Mouse (Mus musculus) heart, embryonic 13.5 days (tissue): ENCODE measurements at regions not wholly inside any gene's neighbourhood (a gene's known extent, or its start where the extent isn't known, plus 50 kb on each side); places are given as distances from the start of the nearest gene placed in this dataset.

ENCODE experiments used
- ATAC-seq: fragments of 200-750 bp; cut with Nextera tagmentation; 2 replicates; pipeline ENCODE4 v1.8.0; 2017; ENCODE audit warnings: moderate TSS enrichment; ENCODE audit not compliant: insufficient number of reproducible peaks, low FRiP score, low TSS enrichment; ENCODE audit errors: extremely low read depth
- H3K27ac ChIP-seq: fragments of 300-500 bp; sonication (generic); replicated peaks from 2 replicates; pipeline ENCODE4 v1.5.1; 2015; ENCODE audit warnings: moderate library complexity, mild to moderate bottlenecking, inconsistent platforms
- H3K27me3 ChIP-seq: fragments of 300-500 bp; sonication (generic); replicated peaks from 2 replicates; pipeline ENCODE4 v1.6.1; 2015; ENCODE audit warnings: mild to moderate bottlenecking, inconsistent platforms
- H3K36me3 ChIP-seq: fragments of 300-500 bp; sonication (generic); 2 replicates; pipeline ENCODE4 v1.6.1; 2015; ENCODE audit warnings: mild to moderate bottlenecking, inconsistent platforms
- H3K4me1 ChIP-seq: fragments of 300-500 bp; sonication (generic); 2 replicates; pipeline ENCODE4 v1.6.1; 2015; ENCODE audit warnings: inconsistent platforms
- H3K4me2 ChIP-seq: fragments of 300-500 bp; sonication (generic); 2 replicates; pipeline ENCODE4 v1.6.1; 2015; ENCODE audit warnings: inconsistent platforms, mild to moderate bottlenecking, moderate library complexity
- H3K4me3 ChIP-seq: fragments of 300-500 bp; sonication (generic); 2 replicates; pipeline ENCODE4 v1.5.1; 2015; ENCODE audit warnings: moderate library complexity, mild to moderate bottlenecking, inconsistent platforms
- H3K9ac ChIP-seq: fragments of 300-500 bp; sonication (generic); 2 replicates; pipeline ENCODE4 v1.6.1; 2015; ENCODE audit warnings: inconsistent platforms, mild to moderate bottlenecking, moderate library complexity
- H3K9me3 ChIP-seq: fragments of 300-500 bp; sonication (generic); 2 replicates; pipeline ENCODE4 v1.6.1; 2016; ENCODE audit warnings: inconsistent platforms
- WGBS: fragments of 180-500 bp; shearing (Covaris S2); methylation state at CpG from one replicate; pipeline ENCODE4 v1.1.7; 2015; ENCODE audit warnings: mixed read lengths; 5-methylcytosine and 5-hydroxymethylcytosine counted together

DNA sequence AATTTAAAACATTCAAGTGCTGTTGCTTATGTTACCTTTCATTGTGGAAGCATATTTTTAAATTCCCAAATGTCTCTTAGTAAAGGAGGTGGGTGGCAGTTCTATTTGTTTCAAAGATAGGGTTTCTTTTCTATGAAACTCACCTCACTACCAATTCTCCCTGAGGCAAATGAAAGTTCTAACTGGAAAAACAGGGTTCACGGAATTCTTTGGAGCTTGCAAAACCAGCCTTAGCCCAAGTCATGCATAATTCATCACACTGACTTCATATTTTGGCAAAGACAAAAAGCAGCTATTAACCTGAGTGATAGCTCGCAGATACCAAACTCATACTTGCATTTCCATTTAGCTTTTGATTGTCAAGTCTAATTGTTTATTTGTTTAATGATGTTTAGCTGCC lies 73.8 kb downstream of the Dio2 start:
- 66% methylated on average over 2 of the region's 2 CpGs for WGBS
- Histone ChIP-seq H3K4me1 (no peaks in the 10 kb centered on the region), H3K4me2 (no peak overlapping the region), H3K9me3 (no peaks in the 10 kb centered on the region), H3K4me3 (no peak overlapping the region), H3K36me3 (no peaks in the 10 kb centered on the region), H3K9ac (no peak overlapping the region), H3K27me3 (no peaks in the 10 kb centered on the region), H3K27ac (no peak overlapping the region)
- ATAC-seq, result no peak

DNA sequence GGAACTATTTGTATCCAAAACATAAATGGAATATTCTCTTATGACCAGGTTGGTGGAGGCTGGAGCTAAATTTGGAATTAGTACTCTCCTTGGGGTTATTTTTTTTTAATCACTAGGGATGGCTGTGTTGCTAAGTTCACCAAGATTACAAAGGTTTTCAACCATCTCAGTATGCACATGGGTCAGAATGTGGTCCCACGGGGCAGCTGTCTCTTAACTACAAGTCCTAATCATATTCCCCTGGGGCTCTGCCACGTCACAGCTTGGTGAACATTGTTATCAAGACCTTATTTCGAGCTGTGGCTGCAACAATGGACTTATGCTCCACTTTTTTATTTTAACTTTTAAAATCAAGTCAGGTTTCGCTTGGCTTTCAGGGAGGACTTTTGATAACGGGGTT lies 92.8 kb downstream of the Dio2 start:
- Histone ChIP-seq H3K4me3 (no peak overlapping the region), H3K4me2 (no peak overlapping the region), H3K9me3 (no peaks in the 10 kb centered on the region), H3K36me3 (no peaks in the 10 kb centered on the region), H3K9ac (no peak overlapping the region), H3K27me3 (no peaks in the 10 kb centered on the region), H3K27ac (no peak overlapping the region), H3K4me1 (peaks cover 10% of the 10 kb centered on the region; the same call in 1 of the 2 replicates)
- no peak for ATAC-seq
- WGBS, result 53% methylated on average over 5 of the region's 5 CpGs

DNA sequence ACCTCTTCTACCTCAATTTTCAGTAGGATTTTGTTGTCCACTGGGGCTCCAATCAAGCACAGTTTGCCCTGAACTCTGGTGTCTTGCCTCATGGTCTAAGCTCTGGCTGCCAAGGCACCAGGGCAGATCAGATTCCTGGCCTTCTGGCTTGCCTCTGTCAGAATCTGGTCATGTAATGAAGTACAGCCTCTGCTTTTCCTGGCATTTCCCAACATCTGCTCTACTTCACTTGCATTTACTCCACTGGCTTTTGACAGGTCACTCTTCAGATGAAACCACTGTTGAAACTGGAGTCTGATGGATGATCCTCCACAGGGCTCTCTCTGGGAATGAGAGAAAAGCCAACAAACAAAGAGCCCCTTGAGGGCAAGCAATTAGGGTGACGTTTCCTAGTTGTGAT lies 94.3 kb downstream of the Dio2 start:
- peaks cover 10% of the 10 kb centered on the region; the same call in 1 of the 2 replicates for H3K4me1 ChIP-seq
- H3K4me3 ChIP-seq, result no peak overlapping the region
- 24% methylated on average over 1 of the region's 1 CpGs for WGBS
- no peak for ATAC-seq
- no peak overlapping the region for H3K9ac ChIP-seq
- no peaks in the 10 kb centered on the region for H3K36me3 ChIP-seq
- no peaks in the 10 kb centered on the region for H3K9me3 ChIP-seq
- no peaks in the 10 kb centered on the region for H3K27me3 ChIP-seq
- H3K27ac ChIP-seq, result no peak overlapping the region
- H3K4me2 ChIP-seq, result no peak overlapping the region

DNA sequence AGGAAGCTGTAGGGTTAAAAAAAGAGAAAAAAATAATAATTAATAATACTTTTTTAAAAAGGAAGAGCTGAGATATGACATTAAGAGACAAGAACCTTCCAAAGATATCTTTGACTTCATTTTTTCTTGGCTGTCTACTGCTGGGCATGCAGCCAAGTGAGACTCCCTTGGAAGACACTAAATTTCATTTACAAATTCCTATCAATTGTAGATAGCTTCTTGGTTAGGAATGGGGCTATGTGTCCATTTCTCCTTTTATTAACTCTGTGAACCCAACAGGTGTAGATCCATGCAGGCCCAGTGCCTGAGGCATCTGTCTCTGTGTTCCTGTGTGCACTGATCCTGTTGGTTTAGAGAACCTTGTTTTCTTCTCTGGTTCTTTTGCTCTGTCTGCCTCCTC lies 113.4 kb downstream of the Dio2 start:
- Histone ChIP-seq H3K4me1 (no peaks in the 10 kb centered on the region), H3K9me3 (no peaks in the 10 kb centered on the region)
- no peak for ATAC-seq

DNA sequence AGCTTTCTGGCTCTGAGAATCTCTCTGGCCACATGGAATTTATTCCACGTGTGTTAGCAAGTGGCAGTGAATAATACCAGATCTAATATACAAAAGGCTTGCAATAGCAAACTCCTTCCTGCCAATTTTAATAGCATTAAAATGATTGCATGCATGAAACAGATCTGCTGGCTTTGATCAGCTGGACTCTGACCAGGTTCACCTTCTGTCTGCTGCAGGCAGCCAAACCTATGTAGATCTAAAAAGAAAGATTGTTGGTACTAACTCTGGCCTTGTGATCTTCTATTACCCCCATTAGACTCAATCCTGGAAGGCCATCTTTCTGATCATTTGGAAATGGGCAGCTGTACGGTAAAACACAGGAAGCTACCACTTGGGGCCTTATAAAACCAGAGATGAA lies 114.8 kb downstream of the Dio2 start:
- WGBS, result 69% methylated on average over 2 of the region's 2 CpGs
- ATAC-seq, result no peak

More for the DNA sequence above, 113.4 kb downstream of the Dio2 start:
- H3K36me3 ChIP-seq, result no peaks in the 10 kb centered on the region
- H3K9ac ChIP-seq, result no peak overlapping the region
- no peaks in the 10 kb centered on the region for H3K27me3 ChIP-seq
- no peak overlapping the region for H3K27ac ChIP-seq
- H3K4me2 ChIP-seq, result no peak overlapping the region
- H3K4me3 ChIP-seq, result no peak overlapping the region

DNA sequence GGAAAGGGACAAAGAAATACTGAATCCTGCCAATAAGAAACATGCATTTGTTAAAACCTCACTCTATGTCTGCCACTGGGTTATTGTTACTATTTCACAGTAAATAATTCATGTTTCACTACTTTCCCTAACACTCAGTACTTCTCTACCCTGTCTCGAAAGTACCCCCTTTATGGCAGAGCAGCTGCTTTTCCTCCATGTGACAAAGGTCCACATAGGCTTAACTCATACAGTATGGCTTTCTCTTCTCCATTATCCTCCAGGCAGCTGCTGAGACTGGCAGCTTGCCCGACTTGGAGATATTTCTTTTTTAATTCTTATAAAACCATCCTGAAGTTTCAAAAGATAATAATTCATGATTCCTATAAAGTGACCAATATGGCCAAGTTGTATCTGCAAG lies 129.4 kb downstream of the Dio2 start:
- Histone ChIP-seq H3K4me2 (no peak overlapping the region), H3K27me3 (no peaks in the 10 kb centered on the region), H3K27ac (no peak overlapping the region), H3K9ac (no peak overlapping the region), H3K4me3 (no peak overlapping the region), H3K9me3 (no peaks in the 10 kb centered on the region), H3K36me3 (no peaks in the 10 kb centered on the region), H3K4me1 (no peaks in the 10 kb centered on the region)
- 66% methylated on average over 2 of the region's 2 CpGs for WGBS
- ATAC-seq, result no peak

More for the DNA sequence above, 114.8 kb downstream of the Dio2 start:
- Histone ChIP-seq H3K27me3 (no peaks in the 10 kb centered on the region), H3K4me3 (no peak overlapping the region), H3K9me3 (no peaks in the 10 kb centered on the region), H3K4me1 (no peaks in the 10 kb centered on the region), H3K4me2 (no peak overlapping the region), H3K27ac (no peak overlapping the region), H3K36me3 (no peaks in the 10 kb centered on the region), H3K9ac (no peak overlapping the region)

DNA sequence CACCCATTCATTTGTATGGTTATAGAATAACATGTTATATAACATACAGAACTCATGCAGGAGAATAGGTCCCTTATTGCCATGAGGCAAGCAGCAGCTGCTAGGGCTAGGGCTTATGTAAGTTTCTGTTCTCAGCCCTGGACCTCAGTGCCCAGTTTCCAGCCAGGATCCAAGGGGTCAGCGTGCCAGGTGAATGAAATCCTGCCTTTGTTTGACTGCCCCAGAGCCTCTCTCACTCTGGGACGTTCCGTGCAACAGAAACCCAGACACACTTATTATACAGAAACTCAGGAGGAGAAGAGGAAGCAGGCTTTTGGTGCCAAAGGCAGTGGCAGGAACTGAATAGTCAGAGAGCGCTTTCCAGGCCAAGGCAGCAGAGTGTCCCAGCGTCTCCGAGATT lies 130.3 kb downstream of the Dio2 start:
- Histone ChIP-seq H3K4me2 (no peak overlapping the region), H3K36me3 (no peaks in the 10 kb centered on the region), H3K4me1 (no peaks in the 10 kb centered on the region), H3K27ac (no peak overlapping the region), H3K4me3 (no peak overlapping the region), H3K27me3 (no peaks in the 10 kb centered on the region), H3K9me3 (no peaks in the 10 kb centered on the region), H3K9ac (no peak overlapping the region)
- ATAC-seq, result no peak
- WGBS, result 69% methylated on average over 6 of the region's 6 CpGs

DNA sequence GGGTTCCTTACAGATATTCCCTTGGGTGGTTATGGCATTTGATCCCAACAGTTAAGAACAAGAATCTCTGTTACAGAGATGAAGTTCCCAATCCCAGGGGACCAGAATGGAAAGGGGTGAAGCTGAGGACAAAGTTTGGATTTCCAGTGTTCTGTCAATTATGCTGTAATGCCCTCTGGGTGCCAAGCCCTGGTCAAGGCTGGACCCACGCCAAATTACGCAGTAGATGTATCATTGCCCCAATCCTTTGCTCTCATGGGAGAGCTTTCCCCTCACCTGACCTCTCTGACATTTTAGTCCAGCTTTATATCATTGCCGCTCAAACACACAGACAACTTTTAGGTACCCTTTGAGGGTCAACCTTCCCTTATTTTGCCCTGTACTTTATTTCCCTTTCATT lies 158.2 kb downstream of the Dio2 start:
- Histone ChIP-seq H3K27me3 (no peaks in the 10 kb centered on the region), H3K36me3 (no peaks in the 10 kb centered on the region), H3K4me1 (no peaks in the 10 kb centered on the region), H3K9me3 (no peaks in the 10 kb centered on the region), H3K4me2 (no peak overlapping the region), H3K4me3 (no peak overlapping the region), H3K27ac (no peak overlapping the region), H3K9ac (no peak overlapping the region)
- 85% methylated on average over 3 of the region's 3 CpGs for WGBS
- ATAC-seq, result no peak

DNA sequence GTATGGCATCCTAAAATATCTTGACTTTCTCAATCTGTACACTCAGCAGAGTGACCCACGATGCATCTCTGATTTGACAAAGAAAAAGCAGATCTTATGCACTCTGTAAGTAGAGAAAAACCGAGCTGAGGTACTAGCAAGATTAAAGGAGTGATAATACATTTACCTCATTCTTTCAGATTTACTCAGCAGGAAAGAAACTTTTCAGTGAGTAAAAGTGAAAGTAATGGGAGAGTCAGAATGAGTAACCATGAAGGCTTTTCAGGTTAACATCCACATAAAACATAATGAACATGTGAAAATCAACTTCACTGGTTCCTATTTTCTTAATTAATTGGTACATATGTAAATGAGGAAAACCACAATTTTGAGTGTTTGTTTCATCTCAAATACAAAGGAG lies 162.1 kb downstream of the Dio2 start:
- Histone ChIP-seq H3K4me3 (no peak overlapping the region), H3K9ac (no peak overlapping the region), H3K36me3 (no peaks in the 10 kb centered on the region), H3K9me3 (no peaks in the 10 kb centered on the region), H3K4me1 (no peaks in the 10 kb centered on the region), H3K27me3 (no peaks in the 10 kb centered on the region), H3K4me2 (no peak overlapping the region), H3K27ac (no peak overlapping the region)
- 42% methylated on average over 2 of the region's 2 CpGs for WGBS
- no peak for ATAC-seq

DNA sequence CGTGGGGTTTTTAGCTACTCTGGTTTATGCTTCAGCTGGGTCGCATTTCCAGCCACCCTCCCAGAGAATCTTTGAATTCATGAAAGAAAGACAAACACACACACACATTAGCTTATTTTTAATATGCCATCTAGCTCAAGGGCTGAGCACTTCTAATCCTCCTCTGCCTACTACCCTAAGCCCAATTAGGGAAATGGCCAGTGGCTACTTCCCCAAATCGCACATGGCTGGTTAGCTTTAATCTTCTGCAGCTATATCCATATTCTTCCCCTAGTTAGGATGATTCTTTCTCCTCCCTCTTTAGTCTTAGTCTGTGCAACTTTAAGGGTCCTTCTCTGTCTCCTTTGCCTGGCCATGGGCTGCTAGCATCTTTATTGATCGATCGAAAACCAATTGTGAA lies 166.3 kb downstream of the Dio2 start:
- WGBS, result 79% methylated on average over 5 of the region's 5 CpGs

DNA sequence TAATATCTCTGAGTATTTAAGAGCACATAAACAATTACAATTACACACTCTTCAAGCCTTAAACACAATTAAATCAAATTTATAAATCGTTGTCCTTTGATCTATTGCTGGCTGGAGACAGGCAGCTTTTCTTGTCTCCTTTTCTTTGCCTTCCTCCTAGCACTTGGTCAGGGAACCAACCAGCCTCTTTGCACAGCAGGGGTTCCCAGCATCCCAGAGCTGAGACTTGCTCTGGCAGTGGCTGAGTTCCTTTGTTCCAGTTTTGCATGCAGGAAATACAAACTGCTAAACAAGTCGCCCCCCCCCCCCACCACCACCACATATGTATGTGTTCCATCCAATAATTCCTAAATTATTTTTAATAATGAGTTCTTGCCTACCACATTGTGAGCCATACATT lies 166.7 kb downstream of the Dio2 start:
- 36% methylated on average over 2 of the region's 2 CpGs for WGBS
- Histone ChIP-seq H3K36me3 (no peaks in the 10 kb centered on the region), H3K27ac (no peak overlapping the region), H3K9me3 (no peaks in the 10 kb centered on the region), H3K4me3 (no peak overlapping the region), H3K27me3 (no peaks in the 10 kb centered on the region), H3K9ac (no peak overlapping the region), H3K4me1 (0 out of 2 replicates have a peak, but pooled peaks cover 3% of the 10 kb centered on the region), H3K4me2 (no peak overlapping the region)
- ATAC-seq, result no peak

More for the DNA sequence above, 166.3 kb downstream of the Dio2 start:
- Histone ChIP-seq H3K4me2 (no peak overlapping the region), H3K4me3 (no peak overlapping the region), H3K4me1 (0 out of 2 replicates have a peak, but pooled peaks cover 3% of the 10 kb centered on the region), H3K9ac (no peak overlapping the region), H3K27ac (no peak overlapping the region), H3K27me3 (no peaks in the 10 kb centered on the region), H3K36me3 (no peaks in the 10 kb centered on the region), H3K9me3 (no peaks in the 10 kb centered on the region)
- ATAC-seq, result no peak

DNA sequence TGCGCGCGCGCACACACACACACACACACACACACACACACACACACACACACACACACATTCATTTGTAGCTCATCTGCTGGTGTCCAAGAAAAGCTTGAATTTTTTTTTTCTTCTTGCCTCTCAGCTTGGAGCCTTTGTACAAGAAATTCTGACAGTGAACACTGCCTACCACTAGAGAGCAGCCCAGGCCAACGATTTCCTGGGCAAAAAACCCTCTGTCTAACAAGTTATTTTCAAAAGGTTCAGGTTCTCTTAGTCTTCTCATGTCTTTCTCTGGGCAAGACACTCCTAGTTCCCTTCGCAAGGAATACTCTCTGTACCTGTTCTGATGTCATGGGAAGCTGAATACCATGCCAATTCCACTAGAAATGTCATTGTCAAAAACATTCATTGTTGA lies 171.9 kb downstream of the Dio2 start:
- no peaks in the 10 kb centered on the region for H3K9me3 ChIP-seq
- no peak overlapping the region for H3K27ac ChIP-seq
- WGBS, result 80% methylated on average over 6 of the region's 6 CpGs
- H3K4me3 ChIP-seq, result no peak overlapping the region
- no peaks in the 10 kb centered on the region for H3K36me3 ChIP-seq
- ATAC-seq, result no peak
- H3K4me2 ChIP-seq, result no peak overlapping the region
- H3K4me1 ChIP-seq, result 0 out of 2 replicates have a peak, but pooled peaks cover 3% of the 10 kb centered on the region
- no peak overlapping the region for H3K9ac ChIP-seq
- no peaks in the 10 kb centered on the region for H3K27me3 ChIP-seq
